Mouse (Mus musculus): ENCODE data around the gene Actn1.

Actn1 gene

GRCm38 (mm10) chr12:80184041-80184440 lies 76.1 kb downstream of the Actn1 start:
- DNase-seq (ENCODE audit: low read depth), result no peak

- DNase-seq (ENCODE audit: low read depth), result no peak
Measured at GRCm38 (mm10) chr12:80181831-80182230, 78.3 kb downstream of the Actn1 start.

GRCm38 (mm10) chr12:80178035-80178434 lies 82.1 kb downstream of the Actn1 start:
- no peak for DNase-seq (ENCODE audit: low read depth)

- DNase-seq (ENCODE audit: low read depth), result no peak
Measured at GRCm38 (mm10) chr12:80168736-80169135, 91.4 kb downstream of the Actn1 start.

- DNase-seq (ENCODE audit: low read depth), result no peak
Measured at GRCm38 (mm10) chr12:80168178-80168686, 91.9 kb downstream of the Actn1 start.

- DNase-seq (ENCODE audit: low read depth), result no peak
Measured at GRCm38 (mm10) chr12:80167321-80167720, 92.8 kb downstream of the Actn1 start.

GRCm38 (mm10) chr12:80166651-80167050 lies 93.5 kb downstream of the Actn1 start:
- no peak for DNase-seq (ENCODE audit: low read depth)

GRCm38 (mm10) chr12:80164526-80164925 lies 95.6 kb downstream of the Actn1 start:
- no peak for DNase-seq (ENCODE audit: low read depth)

- DNase-seq (ENCODE audit: low read depth), result no peak
Measured at GRCm38 (mm10) chr12:80162448-80162847, 97.7 kb downstream of the Actn1 start.

- DNase-seq (ENCODE audit: low read depth), result no peak
Measured at GRCm38 (mm10) chr12:80157675-80158074, 102.5 kb downstream of the Actn1 start.

- DNase-seq (ENCODE audit: low read depth), result no peak
Measured at GRCm38 (mm10) chr12:80153687-80154326, 106.4 kb downstream of the Actn1 start.

- no peak for DNase-seq (ENCODE audit: low read depth)
Measured at GRCm38 (mm10) chr12:80153078-80153477, 107.1 kb downstream of the Actn1 start.

GRCm38 (mm10) chr12:80151821-80152220 lies 108.3 kb downstream of the Actn1 start:
- no peak for DNase-seq (ENCODE audit: low read depth)

GRCm38 (mm10) chr12:80150624-80151023 lies 109.5 kb downstream of the Actn1 start:
- DNase-seq (ENCODE audit: low read depth), result no peak

GRCm38 (mm10) chr12:80147563-80148214 lies 112.5 kb downstream of the Actn1 start:
- DNase-seq (ENCODE audit: low read depth), result no peak

GRCm38 (mm10) chr12:80146227-80147223 lies 113.6 kb downstream of the Actn1 start:
- no peak for DNase-seq (ENCODE audit: low read depth)

- no peak for DNase-seq (ENCODE audit: low read depth)
Measured at GRCm38 (mm10) chr12:80145365-80145764, 114.8 kb downstream of the Actn1 start.

- DNase-seq (ENCODE audit: low read depth), result no peak
Measured at GRCm38 (mm10) chr12:80144846-80145245, 115.3 kb downstream of the Actn1 start.

- no peak for DNase-seq (ENCODE audit: low read depth)
Measured at GRCm38 (mm10) chr12:80141470-80141869, 118.7 kb downstream of the Actn1 start.

GRCm38 (mm10) chr12:80141011-80141410 lies 119.2 kb downstream of the Actn1 start:
- no peak for DNase-seq (ENCODE audit: low read depth)

GRCm38 (mm10) chr12:80137744-80138143 lies 122.4 kb downstream of the Actn1 start:
- no peak for DNase-seq (ENCODE audit: low read depth)

- no peak for DNase-seq (ENCODE audit: low read depth)
Measured at GRCm38 (mm10) chr12:80137246-80137645, 122.9 kb downstream of the Actn1 start.
